In genomic region chr17:8415533-8415932, GRCm38 (mm10) we compare ENCODE assay signal across 18 mouse cellular contexts. TPM values are rescaled to one million over a fixed set of nuclear protein-coding genes. Genes with fewer than 3 reads are reported as not detected.
DNase-seq lines count a peak whose midpoint lies in the region; ATAC-seq lines count a peak whose summit lies in the region.
"Had no signal": no experiment of that assay in that cellular context is flagged by ENCODE, and none has a peak within 500 bp of the region (broad histone marks: within the 10 kb centered on the region; RNA-seq: fewer than 3 reads in every experiment).

No protein-coding gene starts in this region.

- DNase-seq in heart, adult 8-10 months (ENCODE audit: low spot score), result no peak
- DNase-seq in liver, embryonic 11.5 days (ENCODE audit: low spot score), result no peak
- DNase-seq in liver, result no peak
- DNase-seq in brain, adult 2 months (ENCODE audit: low read depth, low spot score), result peak; percentile 20
- peak; percentile 12 for DNase-seq in heart, postnatal 4 days
- DNase-seq in cerebellum, adult 11-12 months, result no peak
- DNase-seq: cerebellum, adult 9-11 months; gastrocnemius, postnatal 25 days; layer of hippocampus, adult 9-11 months; right cerebral cortex, postnatal 4 days; thymus, postnatal 14 days had no signal

- no peak overlapping the region for H3K4me3 ChIP-seq in heart, embryonic 14.5 days (ENCODE audit: control insufficient read depth in 1 of 2, insufficient read depth in 1 of 2, low read depth in 1 of 2, low read length in 2 of 2)
- H3K4me3 ChIP-seq in liver, embryonic 11.5 days (ENCODE audit: low read depth, low read length), result no peak overlapping the region
- H3K4me3 ChIP-seq: embryonic facial prominence, embryonic 13.5 days; liver, embryonic 15.5 days; midbrain, embryonic 12.5 days had no signal

- ATAC-seq in heart, embryonic 14.5 days (ENCODE audit: insufficient number of reproducible peaks, insufficient read depth, low FRiP score, low read depth), result no peak
- peak; percentile 56; the same call in 1 of the 2 replicates for ATAC-seq in liver, embryonic 11.5 days (replicated peaks; ENCODE audit: low FRiP score)
- ATAC-seq: forebrain, embryonic 16.5 days had no signal

- no peaks in the 10 kb centered on the region for H3K36me3 ChIP-seq in heart, embryonic 14.5 days (ENCODE audit: control insufficient read depth, insufficient read depth, low read length)
- no peaks in the 10 kb centered on the region for H3K36me3 ChIP-seq in liver, embryonic 11.5 days (ENCODE audit: control insufficient read depth, insufficient read depth, low read length)
- H3K36me3 ChIP-seq: embryonic facial prominence, embryonic 13.5 days; liver, embryonic 15.5 days; midbrain, embryonic 12.5 days had no signal

- no peak overlapping the region for H3K9ac ChIP-seq in heart, embryonic 14.5 days (ENCODE audit: low read length)
- H3K9ac ChIP-seq in liver, embryonic 11.5 days (ENCODE audit: low read depth, low read length), result 0 out of 2 replicates have a peak overlapping the region, but pooled peaks have one; percentile 16
- H3K9ac ChIP-seq: embryonic facial prominence, embryonic 13.5 days; liver, embryonic 15.5 days; midbrain, embryonic 12.5 days had no signal

- H3K27ac ChIP-seq in heart, embryonic 14.5 days (replicated peaks in 1 of 2; ENCODE audit: control insufficient read depth in 1 of 2, insufficient read depth in 1 of 2, low read depth in 2 of 2, low read length in 2 of 2), result peak overlapping the region; percentile 81 to 82; a peak in 3 of 4 replicates
- no peak overlapping the region for H3K27ac ChIP-seq in liver, embryonic 11.5 days (ENCODE audit: low read depth, low read length)
- H3K27ac ChIP-seq: embryonic facial prominence, embryonic 13.5 days; liver, embryonic 15.5 days; midbrain, embryonic 12.5 days had no signal

- H3K4me1 ChIP-seq in heart, embryonic 14.5 days (ENCODE audit: control insufficient read depth in 2 of 2, insufficient read depth in 2 of 2, low read length in 2 of 2), result peaks cover 17 to 21% of the 10 kb centered on the region in 2 experiments; a peak in 3 of 4 replicates
- H3K4me1 ChIP-seq in liver, embryonic 11.5 days (replicated peaks; ENCODE audit: control insufficient read depth, insufficient read depth, low read length), result peaks cover 8% of the 10 kb centered on the region
- H3K4me1 ChIP-seq: embryonic facial prominence, embryonic 13.5 days had no signal

- H3K27me3 ChIP-seq in heart, embryonic 14.5 days (ENCODE audit: control insufficient read depth, insufficient read depth, low read length), result no peaks in the 10 kb centered on the region
- no peaks in the 10 kb centered on the region for H3K27me3 ChIP-seq in liver, embryonic 11.5 days (replicated peaks; ENCODE audit: control insufficient read depth, insufficient read depth, low read length)

- no peaks in the 10 kb centered on the region for H3K9me3 ChIP-seq in heart, embryonic 14.5 days (ENCODE audit: control insufficient read depth, low read length)
- H3K9me3 ChIP-seq in liver, embryonic 11.5 days (ENCODE audit: control insufficient read depth, low read length), result no peaks in the 10 kb centered on the region
- H3K9me3 ChIP-seq: embryonic facial prominence, embryonic 13.5 days; liver, embryonic 15.5 days; midbrain, embryonic 12.5 days had no signal

- WGBS in heart, embryonic 14.5 days, result 14% methylated on average over 8 of the region's 8 CpGs
- WGBS in liver, embryonic 11.5 days, result 17% methylated on average over 8 of the region's 8 CpGs

- no peak overlapping the region for H3K4me2 ChIP-seq in heart, embryonic 14.5 days (ENCODE audit: low read length)
- no peak overlapping the region for H3K4me2 ChIP-seq in liver, embryonic 11.5 days
- H3K4me2 ChIP-seq: embryonic facial prominence, embryonic 13.5 days; liver, embryonic 15.5 days; midbrain, embryonic 12.5 days had no signal

RNA-seq across cellular contexts. Expression of gene T, which starts 18.7 kb away (rescaled TPM):
- polyA plus RNA-seq in heart, embryonic 14.5 days (2014; fragmentation: Nextera tagmentation; extraction: Ambion mirVana), result 0.28 and 0.38 TPM in 2 replicates
- total RNA-seq in heart, adult 8-10 months (2022), result not detected
- not detected in 2 replicates for polyA plus RNA-seq in liver, embryonic 11.5 days (2014; fragmentation: Nextera tagmentation; extraction: Ambion mirVana)
- not detected for total RNA-seq in heart, postnatal 4 days (2021)
- total RNA-seq: adrenal gland, adult 18-20 months; gastrocnemius, postnatal 25 days; left cerebral cortex, postnatal 14 days had no signal
- polyA plus RNA-seq: liver, embryonic 15.5 days had no signal

RNA-seq across cellular contexts. Expression of gene T2, which starts 59.7 kb away (rescaled TPM):
- polyA plus RNA-seq in heart, embryonic 14.5 days (2014; fragmentation: Nextera tagmentation; extraction: Ambion mirVana), result 1.6 and 2.5 TPM in 2 replicates
- under 1 TPM; 0.14 to 0.60 (median 0.41) TPM for total RNA-seq in heart, adult 8-10 months (2022)
- 0.29 and 0.43 TPM in 2 replicates for polyA plus RNA-seq in liver, embryonic 11.5 days (2014; fragmentation: Nextera tagmentation; extraction: Ambion mirVana)
- total RNA-seq in heart, postnatal 4 days (2021), result under 1 TPM; 0.48 to 0.56 TPM
- total RNA-seq: adrenal gland, adult 18-20 months; gastrocnemius, postnatal 25 days had no signal
- polyA plus RNA-seq: liver, embryonic 15.5 days had no signal

Comparison
In these comparisons a context has a peak if more than half of its experiments do, and no peak if none do; other contexts are left out.
1. DNase-seq: peak in brain, adult 2 months (single experiment) and heart, postnatal 4 days (single experiment); none in heart, adult 8-10 months (single experiment), liver, embryonic 11.5 days (single experiment), liver (single experiment) and cerebellum, adult 11-12 months (single experiment).